Mouse (Mus musculus): ENCODE data around the gene Zglp1.
"Not testable (repeated sequence)": the region's sequence is repeated elsewhere in the genome, so short reads cannot be mapped to it uniquely, and the experiment has no call there.

Gene Zglp1

GRCm38 (mm10) chr9:21072641-21073040 lies 5.7 kb upstream of the Zglp1 start:
- no peak for DNase-seq (ENCODE audit: low read depth, low spot score)

- no peak for DNase-seq (ENCODE audit: low read depth, low spot score)
Observed at GRCm38 (mm10) chr9:21062928-21063327, 4.0 kb downstream of the Zglp1 start.

- no peak for DNase-seq (ENCODE audit: low read depth, low spot score)
Observed at GRCm38 (mm10) chr9:21051578-21051977, 15.3 kb downstream of the Zglp1 start.

- no peak for DNase-seq (ENCODE audit: low read depth, low spot score)
Observed at GRCm38 (mm10) chr9:21045235-21045634, 21.7 kb downstream of the Zglp1 start.

GRCm38 (mm10) chr9:21044785-21045184 lies 22.1 kb downstream of the Zglp1 start:
- not testable (repeated sequence) for DNase-seq (ENCODE audit: low read depth, low spot score)

GRCm38 (mm10) chr9:21043563-21043962 lies 23.3 kb downstream of the Zglp1 start:
- no peak for DNase-seq (ENCODE audit: low read depth, low spot score)

- DNase-seq (ENCODE audit: low read depth, low spot score), result no peak
Observed at GRCm38 (mm10) chr9:21041308-21041707, 25.6 kb downstream of the Zglp1 start.

GRCm38 (mm10) chr9:21039779-21040178 lies 27.1 kb downstream of the Zglp1 start:
- DNase-seq (ENCODE audit: low read depth, low spot score), result no peak

GRCm38 (mm10) chr9:21037481-21037891 lies 29.4 kb downstream of the Zglp1 start:
- DNase-seq (ENCODE audit: low read depth, low spot score), result no peak

- DNase-seq (ENCODE audit: low read depth, low spot score), result no peak
Observed at GRCm38 (mm10) chr9:21036666-21037065, 30.2 kb downstream of the Zglp1 start.

- no peak for DNase-seq (ENCODE audit: low read depth, low spot score)
Observed at GRCm38 (mm10) chr9:21036161-21036560, 30.7 kb downstream of the Zglp1 start.

- DNase-seq (ENCODE audit: low read depth, low spot score), result no peak
Observed at GRCm38 (mm10) chr9:21035586-21035985, 31.3 kb downstream of the Zglp1 start.

- DNase-seq (ENCODE audit: low read depth, low spot score), result no peak
Observed at GRCm38 (mm10) chr9:21034481-21035085, 32.3 kb downstream of the Zglp1 start.

GRCm38 (mm10) chr9:21033136-21033535 lies 33.8 kb downstream of the Zglp1 start:
- DNase-seq (ENCODE audit: low read depth, low spot score), result peak; percentile 73

- no peak for DNase-seq (ENCODE audit: low read depth, low spot score)
Observed at GRCm38 (mm10) chr9:21032491-21032890, 34.4 kb downstream of the Zglp1 start.

- no peak for DNase-seq (ENCODE audit: low read depth, low spot score)
Observed at GRCm38 (mm10) chr9:21031896-21032351, 35.0 kb downstream of the Zglp1 start, which contains the start of gene Icam5. Gene Icam5, plus strand, starts transcription at chr9:21032073.

- no peak for DNase-seq (ENCODE audit: low read depth, low spot score)
Observed at GRCm38 (mm10) chr9:21031251-21031895, 35.5 kb downstream of the Zglp1 start.

GRCm38 (mm10) chr9:21030781-21031250 lies 36.1 kb downstream of the Zglp1 start:
- peak; percentile 72 for DNase-seq (ENCODE audit: low read depth, low spot score)

GRCm38 (mm10) chr9:21030055-21030600 lies 36.8 kb downstream of the Zglp1 start:
- DNase-seq (ENCODE audit: low read depth, low spot score), result no peak

GRCm38 (mm10) chr9:21029291-21030054 lies 37.4 kb downstream of the Zglp1 start, which contains the start of gene Icam4:
Gene Icam4, plus strand, starts transcription at chr9:21029373.
- DNase-seq (ENCODE audit: low read depth, low spot score), result peak; percentile 61

- no peak for DNase-seq (ENCODE audit: low read depth, low spot score)
Observed at GRCm38 (mm10) chr9:21028560-21029110, 38.3 kb downstream of the Zglp1 start.
